Mouse (Mus musculus) limb, embryonic 10.5 days (tissue): Measurements from ENCODE around the gene Mlst8. TPM values are rescaled to one million over a fixed set of nuclear protein-coding genes. Genes with fewer than 3 reads are reported as not detected.

Experiments used
- DNase-seq: peaks from one replicate; pipeline ENCODE4 v3.0.0-alpha.2; 2017; ENCODE audit warnings: low spot score
- H3K27ac ChIP-seq: fragments of 300-500 bp; sonication (generic); 2 replicates; pipeline ENCODE4 v1.5.1; 2016; ENCODE audit warnings: mild to moderate bottlenecking
- H3K27me3 ChIP-seq: fragments of 300-500 bp; sonication (generic); 2 replicates; pipeline ENCODE4 v1.6.1; 2016; ENCODE audit warnings: low read depth, mild to moderate bottlenecking; ENCODE audit not compliant: poor library complexity, severe bottlenecking
- H3K36me3 ChIP-seq: fragments of 300-500 bp; sonication (generic); 2 replicates; pipeline ENCODE4 v1.6.1; 2016; ENCODE audit warnings: mild to moderate bottlenecking, moderate library complexity
- H3K4me1 ChIP-seq: fragments of 300-500 bp; sonication (generic); 2 replicates; pipeline ENCODE4 v1.6.1; 2016
- H3K4me3 ChIP-seq: fragments of 300-500 bp; sonication (generic); 2 replicates; pipeline ENCODE4 v1.5.1; 2016; ENCODE audit warnings: mild to moderate bottlenecking, moderate library complexity
- H3K9me3 ChIP-seq: fragments of 300-500 bp; sonication (generic); replicated peaks from 2 replicates; pipeline ENCODE4 v1.6.1; 2016; ENCODE audit warnings: mild to moderate bottlenecking
- whole genome bisulfite sequencing: fragments of 180-500 bp; shearing (Covaris S2); methylation state at CpG from one replicate; pipeline ENCODE4 v1.1.7; 2016; 5-methylcytosine and 5-hydroxymethylcytosine counted together
- polyA plus RNA-seq: library from polyadenylated mRNA; unstranded; fragments of >200 nt; fragmentation: Nextera tagmentation; extraction: Ambion mirVana; gene quantifications from 2 replicates; pipeline ENCODE4 v1.2.1, GENCODE M21; 2016

Mlst8 gene
- polyA plus RNA-seq, 1 experiment from 2014 or later = 42.2 TPM

DNA sequence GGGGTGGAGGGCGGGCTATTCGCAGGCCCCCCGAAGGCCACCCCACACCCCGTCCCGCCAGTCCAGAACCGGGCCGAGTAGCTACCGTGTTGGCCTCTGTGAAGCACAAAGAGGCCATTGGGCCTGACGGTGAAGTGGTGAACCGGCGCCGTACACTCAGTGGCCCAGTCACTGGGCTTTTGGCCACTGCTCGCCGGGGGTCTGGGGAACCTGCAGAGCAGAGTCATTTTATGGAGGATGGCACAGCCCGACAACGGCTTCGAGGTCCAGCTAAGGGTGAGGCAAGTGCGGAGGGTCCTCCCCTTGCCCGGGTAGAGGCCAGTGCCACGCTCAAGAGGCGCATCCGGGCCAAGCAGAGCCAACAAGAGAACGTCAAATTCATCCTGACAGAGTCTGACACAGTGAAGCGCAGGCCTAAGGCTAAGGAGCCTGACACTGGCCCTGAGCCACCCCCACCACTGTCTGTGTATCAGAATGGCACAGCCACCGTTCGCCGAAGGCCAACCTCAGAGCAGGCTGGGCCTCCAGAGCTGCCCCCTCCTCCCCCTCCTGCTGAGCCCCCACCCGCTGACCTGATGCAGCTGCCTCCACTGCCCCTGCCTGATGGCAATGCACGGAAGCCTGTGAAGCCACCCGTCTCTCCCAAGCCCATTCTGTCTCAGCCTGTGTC is 26.5 kb upstream of the Mlst8 start:
- H3K4me1 ChIP-seq = peaks cover 24% of the 10 kb centered on the region
- peaks cover 16% of the 10 kb centered on the region for H3K27me3 ChIP-seq
- H3K27ac ChIP-seq = no peak overlapping the region
- H3K4me3 ChIP-seq = no peak overlapping the region
- WGBS = 91% methylated on average over 30 of the region's 30 CpGs
- no peaks in the 10 kb centered on the region for H3K9me3 ChIP-seq
- H3K36me3 ChIP-seq = peaks cover 61% of the 10 kb centered on the region
- DNase-seq = no peak

DNA sequence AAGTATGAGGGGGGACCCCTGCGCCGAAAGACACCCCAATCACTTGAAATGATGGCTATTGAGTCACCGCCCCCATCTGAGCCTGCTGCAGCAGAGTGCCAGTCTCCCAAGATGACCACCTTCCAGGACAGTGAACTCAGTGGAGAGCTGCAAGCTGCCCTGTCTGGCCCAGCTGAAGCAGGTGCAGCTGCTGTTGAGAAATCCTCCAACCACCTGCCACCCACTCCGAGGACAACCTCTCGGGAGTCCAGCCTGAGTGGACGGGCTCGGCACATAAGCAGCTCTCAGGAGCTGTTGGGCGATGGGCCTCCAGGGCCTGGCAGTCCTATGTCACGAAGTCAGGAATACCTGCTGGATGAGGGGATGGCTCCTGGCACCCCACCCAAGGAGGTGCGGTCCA is 25.2 kb upstream of the Mlst8 start:
- H3K36me3 ChIP-seq = peaks cover 47% of the 10 kb centered on the region

DNA sequence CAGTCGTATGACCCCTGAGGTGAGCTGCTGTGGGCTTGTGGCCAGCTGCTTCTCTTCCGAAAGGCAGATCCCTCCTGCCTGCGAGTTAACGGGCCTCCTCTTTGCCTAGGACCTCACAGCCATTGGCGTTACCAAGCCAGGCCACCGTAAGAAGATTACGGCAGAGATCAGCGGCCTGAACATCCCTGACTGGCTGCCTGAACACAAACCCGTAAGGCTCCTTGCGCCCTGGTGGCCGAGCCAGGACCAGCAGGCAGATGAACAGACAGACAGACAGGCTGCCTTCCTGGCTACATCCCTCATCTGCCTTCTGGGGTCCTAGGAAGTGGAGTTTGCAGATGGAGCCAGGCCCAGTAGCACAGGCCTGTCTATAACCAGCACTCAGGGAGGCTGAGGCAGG is 23.3 kb upstream of the Mlst8 start:
- no peaks in the 10 kb centered on the region for H3K9me3 ChIP-seq
- H3K36me3 ChIP-seq = peaks cover 29% of the 10 kb centered on the region
- no peak for DNase-seq
- WGBS = 43% methylated on average over 11 of the region's 11 CpGs
- H3K4me3 ChIP-seq = no peak overlapping the region
- H3K4me1 ChIP-seq = peaks cover 21% of the 10 kb centered on the region
- peaks cover 13% of the 10 kb centered on the region for H3K27me3 ChIP-seq
- no peak overlapping the region for H3K27ac ChIP-seq

More for the DNA sequence above, 25.2 kb upstream of the Mlst8 start:
- Histone ChIP-seq H3K27ac (no peak overlapping the region), H3K4me3 (no peak overlapping the region), H3K9me3 (no peaks in the 10 kb centered on the region), H3K27me3 (peaks cover 16% of the 10 kb centered on the region), H3K4me1 (peaks cover 24% of the 10 kb centered on the region)
- no peak for DNase-seq
- WGBS = 88% methylated on average over 10 of the region's 10 CpGs

DNA sequence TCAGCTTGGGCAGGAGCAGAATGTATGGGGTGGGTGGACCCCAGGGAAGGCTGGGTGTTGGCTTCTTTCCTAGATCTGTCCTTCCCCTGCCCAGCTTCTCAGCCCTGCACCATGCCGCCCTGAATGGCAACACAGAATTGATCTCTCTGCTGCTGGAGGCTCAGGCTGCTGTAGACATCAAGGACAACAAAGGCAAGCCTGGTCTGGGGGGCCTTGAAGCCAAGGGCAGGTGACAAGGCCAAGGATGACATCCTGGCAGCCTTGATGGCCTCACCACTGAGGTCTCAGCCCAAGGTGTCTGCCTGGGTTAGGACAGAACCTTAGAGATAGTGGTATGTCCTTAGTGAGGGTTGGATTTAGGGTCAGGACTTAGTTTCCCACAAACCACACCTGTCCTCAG is 17.1 kb upstream of the Mlst8 start:
- peaks cover 7% of the 10 kb centered on the region; the same call in 1 of the 2 replicates for H3K4me1 ChIP-seq
- no peak overlapping the region for H3K27ac ChIP-seq
- no peaks in the 10 kb centered on the region for H3K9me3 ChIP-seq
- no peak overlapping the region for H3K4me3 ChIP-seq
- H3K27me3 ChIP-seq = peaks cover 5% of the 10 kb centered on the region
- DNase-seq = no peak
- H3K36me3 ChIP-seq = no peaks in the 10 kb centered on the region
- 81% methylated on average over 1 of the region's 1 CpGs for WGBS

DNA sequence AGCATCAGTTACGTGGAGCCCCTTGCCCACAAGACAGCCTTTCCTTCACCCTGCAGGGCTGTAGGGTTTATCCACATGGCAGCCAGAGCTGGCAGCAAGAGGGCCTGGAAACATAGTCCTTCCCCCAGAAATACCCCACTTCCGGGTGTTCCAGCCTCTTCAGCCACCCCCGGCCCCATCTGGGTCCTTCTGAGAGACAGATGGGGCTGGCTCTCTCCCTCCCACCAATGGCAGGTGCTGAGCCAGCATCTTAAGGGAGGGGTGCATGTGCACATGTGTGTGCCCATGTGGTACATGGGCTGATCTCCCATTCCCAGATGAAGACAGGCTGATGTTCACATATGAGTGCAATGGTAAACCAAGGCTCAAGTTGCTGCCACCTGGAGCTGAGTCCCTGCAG is 16.6 kb upstream of the Mlst8 start:
- DNase-seq = no peak
- peaks cover 10% of the 10 kb centered on the region for H3K27me3 ChIP-seq
- H3K36me3 ChIP-seq = no peaks in the 10 kb centered on the region
- 91% methylated on average over 3 of the region's 3 CpGs for WGBS
- no peak overlapping the region for H3K4me3 ChIP-seq
- H3K9me3 ChIP-seq = no peaks in the 10 kb centered on the region
- 0 out of 2 replicates have a peak overlapping the region, but pooled peaks have one; percentile 7 for H3K27ac ChIP-seq
- peaks cover 7% of the 10 kb centered on the region; the same call in 1 of the 2 replicates for H3K4me1 ChIP-seq

DNA sequence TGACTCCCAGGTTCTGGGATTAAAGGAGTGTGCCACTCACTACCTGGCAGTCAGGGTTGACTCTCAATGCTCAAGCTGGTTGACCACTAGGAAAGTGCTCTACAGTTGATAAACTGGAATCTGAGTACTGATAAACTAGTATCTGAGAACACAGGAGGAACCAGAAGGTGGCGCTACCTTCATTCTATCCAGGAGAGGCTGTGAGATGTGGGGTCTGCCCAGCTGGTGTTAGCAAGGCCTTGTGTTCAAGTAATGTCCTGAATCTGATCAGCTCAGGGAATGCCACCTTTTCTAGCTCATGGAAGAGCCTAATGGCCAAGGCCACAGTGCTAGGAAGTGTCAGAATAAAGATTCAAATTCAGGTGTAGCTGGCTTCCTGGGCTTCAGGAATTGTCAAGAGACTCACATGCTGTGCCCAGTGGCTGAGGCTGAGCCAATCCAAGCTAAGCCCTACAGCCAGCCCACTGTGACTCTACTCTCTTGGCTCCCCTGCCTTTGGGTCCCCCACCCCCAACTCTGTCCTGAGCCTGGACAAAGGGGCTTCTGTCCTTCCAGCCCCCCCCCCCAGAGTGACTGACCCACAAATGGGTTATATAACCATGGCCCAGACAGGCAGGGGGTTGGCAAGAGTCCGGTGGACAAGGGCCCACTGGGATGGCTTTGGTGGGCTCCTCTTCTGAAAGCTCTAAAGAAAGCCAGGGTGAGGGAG is 15.9 kb upstream of the Mlst8 start:
- WGBS = 50% methylated on average over 2 of the region's 2 CpGs
- peak; percentile 49 for DNase-seq
- Histone ChIP-seq H3K9me3 (no peaks in the 10 kb centered on the region), H3K27ac (0 out of 2 replicates have a peak overlapping the region, but pooled peaks have one; percentile 7), H3K36me3 (no peaks in the 10 kb centered on the region), H3K4me1 (peaks cover 9% of the 10 kb centered on the region; the same call in 1 of the 2 replicates), H3K27me3 (peaks cover 17% of the 10 kb centered on the region), H3K4me3 (no peak overlapping the region)

DNA sequence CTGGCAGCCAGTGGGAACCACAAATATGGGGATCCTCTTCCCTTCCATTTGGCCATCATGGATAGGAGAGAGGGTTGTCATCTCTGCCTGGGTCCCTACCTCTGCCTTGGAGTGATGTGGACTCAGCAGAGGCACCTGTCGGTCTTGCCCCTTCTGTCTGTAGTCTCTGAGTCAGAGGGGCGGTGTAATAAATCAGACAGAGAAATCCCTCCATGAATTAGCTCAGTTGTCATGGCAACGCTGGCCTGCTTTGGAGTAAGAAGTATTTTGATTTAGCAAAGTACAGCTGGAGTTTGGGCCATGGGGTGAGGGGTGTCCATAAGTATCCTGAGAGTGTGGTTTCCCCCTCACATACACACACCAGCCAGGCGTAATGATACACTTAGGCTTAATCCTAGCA is 11.5 kb upstream of the Mlst8 start:
- H3K27ac ChIP-seq = no peak overlapping the region
- H3K27me3 ChIP-seq = peaks cover 59% of the 10 kb centered on the region
- H3K36me3 ChIP-seq = no peaks in the 10 kb centered on the region
- no peaks in the 10 kb centered on the region for H3K9me3 ChIP-seq
- H3K4me3 ChIP-seq = no peak overlapping the region
- DNase-seq = no peak
- peaks cover 23% of the 10 kb centered on the region for H3K4me1 ChIP-seq
- 82% methylated on average over 4 of the region's 4 CpGs for WGBS

DNA sequence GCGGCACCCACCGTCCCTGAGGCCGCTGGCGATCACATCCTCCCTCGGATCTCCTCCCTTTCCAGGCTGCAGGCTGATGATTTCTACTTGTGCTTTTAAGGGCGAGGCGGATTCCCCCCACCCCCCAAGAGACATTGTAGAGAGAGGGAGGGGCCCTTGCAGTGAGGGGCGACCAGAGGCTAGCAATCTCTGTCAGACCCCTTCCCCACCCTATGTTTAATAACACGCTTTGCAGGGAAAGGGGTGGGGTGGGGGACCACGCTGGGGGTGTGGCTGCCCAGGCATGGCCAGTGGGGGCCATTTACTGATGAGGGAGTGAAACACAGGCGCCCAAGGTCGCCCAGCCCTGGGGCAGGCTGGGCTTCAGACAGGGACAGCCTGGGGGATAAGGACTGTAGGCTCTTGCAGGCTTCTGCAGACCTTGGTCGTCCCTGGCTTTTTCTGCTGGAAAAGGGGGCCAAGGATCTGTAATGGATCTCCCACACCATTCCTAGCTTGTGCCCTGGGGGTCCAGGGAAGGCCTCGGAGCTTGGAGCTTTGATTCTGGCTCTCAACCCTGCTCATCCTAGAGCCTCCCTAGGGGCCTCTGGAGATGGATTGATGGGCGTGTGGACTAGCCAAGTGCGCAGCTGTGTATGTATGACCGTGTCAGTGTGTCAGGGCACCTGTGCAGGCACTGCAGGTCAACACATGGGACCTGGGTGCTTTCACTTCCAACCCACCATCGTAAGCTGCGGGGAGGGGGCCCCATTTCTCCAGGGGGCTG is 10.6 kb upstream of the Mlst8 start:
- H3K27ac ChIP-seq = peak overlapping the region; percentile 83; the same call in 1 of the 2 replicates
- peak overlapping the region; percentile 71 for H3K4me3 ChIP-seq
- H3K27me3 ChIP-seq = peaks cover 61% of the 10 kb centered on the region
- WGBS = 19% methylated on average over 19 of the region's 19 CpGs
- peaks cover 26% of the 10 kb centered on the region for H3K4me1 ChIP-seq
- H3K36me3 ChIP-seq = no peaks in the 10 kb centered on the region
- DNase-seq = no peak
- H3K9me3 ChIP-seq = no peaks in the 10 kb centered on the region

DNA sequence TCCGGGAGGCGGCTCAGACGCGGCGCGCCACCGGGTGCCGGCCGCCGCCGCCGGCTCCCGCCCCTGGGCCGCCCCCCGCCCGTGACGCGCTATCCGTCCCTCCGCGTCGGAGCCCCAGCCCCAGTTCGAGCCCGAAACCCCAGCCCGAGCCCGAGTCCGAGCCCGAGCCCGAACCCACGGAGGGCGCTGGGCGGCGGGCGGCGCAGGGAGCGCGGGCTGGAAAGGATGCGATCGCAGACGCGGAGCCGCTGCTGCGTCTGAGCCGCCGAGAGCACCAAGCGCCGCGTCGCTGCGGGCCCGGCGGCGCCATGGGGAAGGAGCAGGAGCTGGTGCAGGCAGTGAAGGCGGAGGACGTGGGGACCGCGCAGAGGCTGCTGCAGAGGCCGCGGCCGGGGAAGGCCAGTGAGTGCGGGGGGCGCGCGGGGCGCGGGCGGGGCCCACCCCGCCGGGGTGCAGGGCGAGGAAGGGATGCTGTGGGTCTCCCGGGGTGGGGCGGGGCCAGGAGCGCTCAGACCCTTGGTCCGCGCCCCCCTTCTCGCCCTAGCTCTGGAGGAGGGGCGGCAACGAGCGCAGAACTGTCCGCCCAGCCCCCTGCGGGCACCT is 9.9 kb upstream of the Mlst8 start:
- H3K27me3 ChIP-seq = peaks cover 61% of the 10 kb centered on the region
- peaks cover 26% of the 10 kb centered on the region for H3K4me1 ChIP-seq
- WGBS = 3% methylated on average over 81 of the region's 81 CpGs
- DNase-seq = peak; percentile 72
- peak overlapping the region; percentile 83 for H3K27ac ChIP-seq
- no peaks in the 10 kb centered on the region for H3K9me3 ChIP-seq
- H3K4me3 ChIP-seq = peak overlapping the region; percentile 71
- no peaks in the 10 kb centered on the region for H3K36me3 ChIP-seq

DNA sequence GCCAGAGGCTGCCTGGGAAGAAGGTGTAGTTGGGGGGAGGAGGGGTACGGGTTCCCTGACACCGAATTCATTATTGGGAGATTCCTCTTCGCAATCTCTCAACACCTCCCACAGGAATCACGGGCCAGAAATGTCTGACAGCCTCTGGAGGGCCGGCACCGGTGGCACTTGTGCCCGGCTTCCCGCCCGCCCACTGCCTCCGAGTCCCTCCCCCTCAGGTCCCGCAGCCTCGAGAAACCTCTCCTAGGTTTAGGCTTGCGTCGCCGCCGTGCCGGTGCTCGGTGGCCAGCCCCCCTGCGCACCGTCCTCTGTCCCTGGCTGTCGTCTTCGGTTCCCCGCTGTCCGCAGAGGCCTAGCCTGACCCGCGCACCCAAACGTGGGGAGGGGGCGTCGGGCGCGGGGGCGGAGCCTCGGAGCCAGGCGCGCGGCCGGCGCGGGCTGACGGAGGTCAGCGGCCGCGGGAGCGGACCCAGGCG is 9.3 kb upstream of the Mlst8 start, which contains the start of gene Caskin1:
TSS of gene Caskin1 (plus strand) at position 416 of the 476 bp plus-strand sequence.
- Histone ChIP-seq H3K4me1 (peaks cover 26% of the 10 kb centered on the region), H3K9me3 (no peaks in the 10 kb centered on the region), H3K27me3 (peaks cover 61% of the 10 kb centered on the region), H3K4me3 (peak within 1 kb of the TSS; percentile 71), H3K36me3 (no peaks in the 10 kb centered on the region), H3K27ac (peak within 1 kb of the TSS; percentile 83)
- 2% methylated on average over 45 of the region's 45 CpGs for WGBS
- DNase-seq = peak; percentile 54

DNA sequence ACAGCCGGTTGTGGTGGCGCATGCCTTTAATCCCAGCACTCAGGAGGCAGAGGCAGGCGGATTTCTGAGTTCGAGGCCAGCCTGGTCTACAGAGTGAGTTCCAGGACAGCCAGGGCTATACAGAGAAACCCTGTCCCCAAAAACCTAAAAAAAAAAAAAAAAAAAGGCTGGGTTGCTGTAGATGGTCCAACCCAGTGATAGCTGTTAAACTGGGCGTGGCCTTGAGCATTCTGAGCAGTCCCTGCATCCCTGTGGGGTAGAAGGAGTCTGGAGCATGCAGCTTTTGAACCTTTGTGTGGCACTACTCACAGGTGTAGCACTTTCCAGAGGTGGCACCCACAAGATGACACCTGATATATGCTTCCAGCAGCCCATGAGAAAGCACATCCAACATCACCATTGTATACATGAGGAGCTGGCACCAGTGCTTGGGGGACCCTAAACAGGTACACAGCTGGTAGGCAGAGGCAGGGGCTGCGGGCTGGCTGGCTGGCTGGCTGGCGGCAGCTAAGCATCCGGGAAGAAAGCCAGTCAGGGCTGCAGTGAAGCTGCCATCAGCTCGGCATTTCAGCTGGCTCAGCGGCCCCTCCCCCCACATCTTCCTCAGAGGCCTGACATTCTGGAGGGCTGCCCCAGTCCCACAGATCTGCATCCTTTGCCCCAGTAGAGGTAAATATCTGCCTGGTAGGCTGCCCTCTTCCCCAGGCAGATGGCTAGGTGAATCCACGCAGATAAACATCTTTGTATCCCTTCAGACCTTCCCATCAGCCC is 6.4 kb upstream of the Mlst8 start:
- Histone ChIP-seq H3K9me3 (no peaks in the 10 kb centered on the region), H3K4me1 (peaks cover 27% of the 10 kb centered on the region), H3K27ac (0 out of 2 replicates have a peak overlapping the region, but pooled peaks have one; percentile 15), H3K27me3 (peaks cover 49% of the 10 kb centered on the region), H3K4me3 (no peak overlapping the region), H3K36me3 (no peaks in the 10 kb centered on the region)
- WGBS = 44% methylated on average over 11 of the region's 11 CpGs
- no peak for DNase-seq

DNA sequence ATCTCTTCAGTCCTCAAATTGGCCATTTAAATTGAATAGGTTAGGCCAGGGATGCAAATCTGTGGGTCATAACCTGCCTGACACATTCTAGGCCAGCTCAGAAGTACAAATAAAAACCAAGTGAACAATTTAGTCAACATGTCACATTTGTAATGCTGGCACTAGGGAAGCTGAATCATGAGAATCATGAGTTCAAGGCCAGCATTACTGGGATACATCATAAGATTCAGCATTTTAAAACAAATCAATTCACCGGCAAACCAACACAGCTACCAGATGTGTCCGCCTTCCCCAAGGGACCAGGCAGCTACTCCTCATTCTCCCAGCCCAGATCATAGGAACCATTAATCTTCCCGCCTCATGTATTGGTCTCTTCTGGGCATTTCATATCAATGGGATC is 4.6 kb upstream of the Mlst8 start:
- H3K9me3 ChIP-seq = no peaks in the 10 kb centered on the region
- H3K4me3 ChIP-seq = no peak overlapping the region
- no peak for DNase-seq
- no peaks in the 10 kb centered on the region for H3K36me3 ChIP-seq
- no peak overlapping the region for H3K27ac ChIP-seq
- peaks cover 31% of the 10 kb centered on the region for H3K27me3 ChIP-seq
- whole genome bisulfite sequencing = 87% methylated on average over 3 of the region's 3 CpGs
- H3K4me1 ChIP-seq = peaks cover 22% of the 10 kb centered on the region
